Mouse (Mus musculus) kidney, postnatal 14 days (tissue): ENCODE results near the gene S100b.

Experiments
- DNase-seq: peaks from one replicate; pipeline ENCODE4 v3.0.0; 2022; ENCODE audit warnings: mixed read lengths

Gene S100b

GRCm38 (mm10) chr10:76260358-76261059, 6.9 kb downstream of the S100b start:
- peak; percentile 21 for DNase-seq

- no peak for DNase-seq
Measured at GRCm38 (mm10) chr10:76261447-76261846, 7.8 kb downstream of the S100b start.

GRCm38 (mm10) chr10:76262431-76262830, 8.8 kb downstream of the S100b start:
- no peak for DNase-seq

- peak; percentile 39 for DNase-seq
Measured at GRCm38 (mm10) chr10:76271238-76271637, 17.6 kb downstream of the S100b start.

- peak; percentile 37 for DNase-seq
Measured at GRCm38 (mm10) chr10:76275256-76275655, 21.6 kb downstream of the S100b start.

GRCm38 (mm10) chr10:76278541-76279097, 25.0 kb downstream of the S100b start:
- DNase-seq, result peak; percentile 52

- DNase-seq, result no peak
Measured at GRCm38 (mm10) chr10:76288268-76288993, 34.8 kb downstream of the S100b start.

GRCm38 (mm10) chr10:76289052-76289451, 35.4 kb downstream of the S100b start:
- no peak for DNase-seq

- DNase-seq, result no peak
Measured at GRCm38 (mm10) chr10:76289936-76290671, 36.5 kb downstream of the S100b start.

GRCm38 (mm10) chr10:76293222-76293621, 39.6 kb downstream of the S100b start:
- DNase-seq, result no peak

- no peak for DNase-seq
Measured at GRCm38 (mm10) chr10:76300133-76300532, 46.5 kb downstream of the S100b start.

GRCm38 (mm10) chr10:76306738-76307137, 53.1 kb downstream of the S100b start:
- DNase-seq, result no peak
